Comparison of ENCODE assay signal across 9 mouse cellular contexts in genomic region chr11:117109179-117109954, GRCm38 (mm10). TPM values are rescaled to one million over a fixed set of nuclear protein-coding genes. Genes with fewer than 3 reads are reported as not detected.
DNase-seq lines count a peak whose midpoint lies in the region; ATAC-seq and TF ChIP-seq lines count a peak whose summit lies in the region.
"Had no signal": no experiment of that assay in that cellular context is flagged by ENCODE, and none has a peak within 500 bp of the region (broad histone marks: within the 10 kb centered on the region; RNA-seq: fewer than 3 reads in every experiment).

No protein-coding gene starts in this region.

- intact Hi-C loops in heart, postnatal 14 days (cut with DNase I) = no loop called here
- intact Hi-C loops in gastrocnemius, postnatal 36 days (cut with DNase I) = no loop called here

- no peaks in the 10 kb centered on the region for H3K9me3 ChIP-seq in heart, postnatal 0 days (replicated peaks; ENCODE audit: control insufficient read depth, low read length)
- H3K9me3 ChIP-seq in G1E (replicated peaks) = peaks cover 4% of the 10 kb centered on the region; the same call in 1 of the 2 replicates
- H3K9me3 ChIP-seq in limb, embryonic 13.5 days = no peaks in the 10 kb centered on the region
- H3K9me3 ChIP-seq in neural tube, embryonic 15.5 days (replicated peaks) = no peaks in the 10 kb centered on the region
- H3K9me3 ChIP-seq: midbrain, embryonic 15.5 days had no signal

- no peak for ATAC-seq in heart, postnatal 0 days (ENCODE audit: insufficient read depth, low read depth)
- ATAC-seq in G1E (ENCODE audit: extremely low read depth, insufficient number of reproducible peaks, low FRiP score, poor library complexity, severe bottlenecking) = 0 out of 2 replicates have a peak, but pooled peaks have one; percentile 2
- ATAC-seq in limb, embryonic 13.5 days (ENCODE audit: low FRiP score, low read depth) = no peak
- no peak for ATAC-seq in neural tube, embryonic 15.5 days (ENCODE audit: low FRiP score)
- no peak for ATAC-seq in erythroid progenitor cell, adult 5-6 weeks (replicated peaks; ENCODE audit: low FRiP score, poor library complexity, severe bottlenecking)
- ATAC-seq: midbrain, embryonic 15.5 days had no signal

- H3K9ac ChIP-seq in heart, postnatal 0 days (replicated peaks; ENCODE audit: low read depth, low read length) = no peak overlapping the region
- H3K9ac ChIP-seq in limb, embryonic 13.5 days = no peak overlapping the region
- no peak overlapping the region for H3K9ac ChIP-seq in neural tube, embryonic 15.5 days (replicated peaks)
- H3K9ac ChIP-seq: midbrain, embryonic 15.5 days had no signal

- H3K4me2 ChIP-seq in heart, postnatal 0 days (ENCODE audit: low read depth, low read length) = no peak overlapping the region
- peak overlapping the region; percentile 14 for H3K4me2 ChIP-seq in limb, embryonic 13.5 days (replicated peaks)
- H3K4me2 ChIP-seq in neural tube, embryonic 15.5 days = no peak overlapping the region
- H3K4me2 ChIP-seq: midbrain, embryonic 15.5 days had no signal

- H3K27ac ChIP-seq in heart, postnatal 0 days (ENCODE audit: low read depth) = peak overlapping the region; percentile 62; the same call in 1 of the 2 replicates
- peak overlapping the region; percentile 94 for H3K27ac ChIP-seq in limb, embryonic 13.5 days
- no peak overlapping the region for H3K27ac ChIP-seq in neural tube, embryonic 15.5 days (replicated peaks)

- TF ChIP-seq EP300 in heart, postnatal 0 days (IDR thresholded peaks at IDR 0.05; ENCODE audit: low read depth) = no peak

- no peak for TF ChIP-seq CTCF in heart, postnatal 0 days (IDR thresholded peaks at IDR 0.05; ENCODE audit: low read depth)
- no peak for TF ChIP-seq CTCF in G1E (IDR thresholded peaks at IDR 0.05; ENCODE audit: low read depth, low read length)

- H3K36me3 ChIP-seq in heart, postnatal 0 days (replicated peaks; ENCODE audit: control insufficient read depth, insufficient read depth, low read length) = no peaks in the 10 kb centered on the region
- no peaks in the 10 kb centered on the region for H3K36me3 ChIP-seq in G1E (replicated peaks)
- no peaks in the 10 kb centered on the region for H3K36me3 ChIP-seq in limb, embryonic 13.5 days
- H3K36me3 ChIP-seq in neural tube, embryonic 15.5 days = no peaks in the 10 kb centered on the region
- H3K36me3 ChIP-seq: midbrain, embryonic 15.5 days had no signal

- WGBS in heart, postnatal 0 days = 64% methylated on average over 12 of the region's 12 CpGs
- 89% methylated on average over 12 of the region's 12 CpGs for WGBS in limb, embryonic 13.5 days
- WGBS in neural tube, embryonic 15.5 days = 91% methylated on average over 12 of the region's 12 CpGs

- peaks cover 25% of the 10 kb centered on the region for H3K4me1 ChIP-seq in heart, postnatal 0 days (ENCODE audit: control insufficient read depth, insufficient read depth)
- H3K4me1 ChIP-seq in G1E (ENCODE audit: insufficient read depth, low read depth, low read length) = peaks cover 82% of the 10 kb centered on the region
- peaks cover 51% of the 10 kb centered on the region for H3K4me1 ChIP-seq in limb, embryonic 13.5 days
- H3K4me1 ChIP-seq in neural tube, embryonic 15.5 days = peaks cover 21% of the 10 kb centered on the region

- H3K27me3 ChIP-seq in heart, postnatal 0 days (ENCODE audit: control insufficient read depth, insufficient read depth, low read length) = no peaks in the 10 kb centered on the region
- H3K27me3 ChIP-seq in G1E (ENCODE audit: insufficient read depth, low read length) = peaks cover 6% of the 10 kb centered on the region; the same call in 1 of the 2 replicates
- no peaks in the 10 kb centered on the region for H3K27me3 ChIP-seq in limb, embryonic 13.5 days
- H3K27me3 ChIP-seq in neural tube, embryonic 15.5 days (replicated peaks) = no peaks in the 10 kb centered on the region
- H3K27me3 ChIP-seq: midbrain, embryonic 15.5 days had no signal

- no peak for DNase-seq in heart, postnatal 0 days (ENCODE audit: low spot score)
- no peak for DNase-seq in heart, postnatal 14 days
- DNase-seq in 416B (ENCODE audit: low read depth) (peak; percentile 80), G1E (ENCODE audit: low spot score) (peak; percentile 30)
- DNase-seq in gastrocnemius, postnatal 36 days = no peak

- no peak overlapping the region for H3K4me3 ChIP-seq in heart, postnatal 0 days (ENCODE audit: low read depth, low read length)
- no peak overlapping the region; the same call in 1 of the 2 replicates for H3K4me3 ChIP-seq in G1E (ENCODE audit: low read depth, low read length)
- H3K4me3 ChIP-seq in limb, embryonic 13.5 days = no peak overlapping the region
- no peak overlapping the region for H3K4me3 ChIP-seq in neural tube, embryonic 15.5 days (replicated peaks)
- H3K4me3 ChIP-seq: midbrain, embryonic 15.5 days had no signal

RNA-seq across cellular contexts. Expression of gene Sec14l1, which starts 5.6 kb away (rescaled TPM):
- 62.1 and 71.6 TPM in 2 replicates for total RNA-seq in heart, postnatal 0 days (2014; rRNA removed; ENCODE audit: low replicate concordance)
- 36.4 and 38.0 TPM in 2 replicates for polyA plus RNA-seq in heart, postnatal 0 days (2015; fragmentation: Nextera tagmentation; extraction: Ambion mirVana)
- total RNA-seq in heart, postnatal 14 days (2021) = 10 to 100 TPM; 89.1 to 92.0 TPM
- total RNA-seq in G1E (2014; fragmentation: Nextera tagmentation) (72.9 and 82.8 TPM in 2 replicates), G1E (2017) (76.1 and 77.8 TPM in 2 replicates)
- 88.9 and 95.5 TPM in 2 replicates for polyA plus RNA-seq in G1E (2012)
- 61.2 and 65.4 TPM in 2 replicates for polyA plus RNA-seq in limb, embryonic 13.5 days (2015; fragmentation: Nextera tagmentation; extraction: Ambion mirVana)
- polyA plus RNA-seq in neural tube, embryonic 15.5 days (2015; fragmentation: Nextera tagmentation; extraction: Ambion mirVana) = 52.0 and 52.1 TPM in 2 replicates
- 27.4 and 32.3 TPM in 2 replicates for total RNA-seq in erythroid progenitor cell, adult 5-6 weeks (2015; ENCODE audit: low replicate concordance)
- 41.3 and 44.3 TPM in 2 replicates for total RNA-seq in erythroid progenitor cell, adult 5-6 weeks (2017; ENCODE audit: low replicate concordance)
- 10 to 100 TPM; 37.6 to 42.9 TPM for total RNA-seq in gastrocnemius, postnatal 36 days (2021)

Comparison
In these comparisons a context has a peak if more than half of its experiments do, and no peak if none do; other contexts are left out.
1. DNase-seq: peak in 416B (single experiment) and G1E (single experiment); none in heart, postnatal 0 days (single experiment), heart, postnatal 14 days (0 of 2) and gastrocnemius, postnatal 36 days (0 of 2).